Mouse (Mus musculus) CD4-positive, CD25-positive, alpha-beta regulatory T cell, adult 2 months (primary cell): Measurements from ENCODE around the gene Mkrn2os.
"Not testable (repeated sequence)": the region's sequence is repeated elsewhere in the genome, so short reads cannot be mapped to it uniquely, and the experiment has no call there.

Experiments
- DNase-seq: peaks from one replicate; pipeline ENCODE4 v3.0.0-alpha.2; 2012; ENCODE audit warnings: low read depth, low spot score

Mkrn2os gene

GRCm38 (mm10) chr6:115592458-115592857 is at the start of gene Mkrn2os:
Gene Mkrn2os, minus strand, starts transcription at chr6:115592576.
- no peak for DNase-seq

GRCm38 (mm10) chr6:115638188-115638587 is 45.8 kb upstream of the Mkrn2os start:
- not testable (repeated sequence) for DNase-seq

GRCm38 (mm10) chr6:115634015-115634414 is 41.6 kb upstream of the Mkrn2os start:
- DNase-seq: no peak

GRCm38 (mm10) chr6:115631056-115631795 is 38.9 kb upstream of the Mkrn2os start:
- no peak for DNase-seq

- DNase-seq: no peak
Measured at GRCm38 (mm10) chr6:115626121-115626520, 33.7 kb upstream of the Mkrn2os start.

- DNase-seq: no peak
Measured at GRCm38 (mm10) chr6:115620942-115621341, 28.6 kb upstream of the Mkrn2os start.

- no peak for DNase-seq
Measured at GRCm38 (mm10) chr6:115619818-115620217, 27.4 kb upstream of the Mkrn2os start.

- no peak for DNase-seq
Measured at GRCm38 (mm10) chr6:115615983-115616382, 23.6 kb upstream of the Mkrn2os start.

- no peak for DNase-seq
Measured at GRCm38 (mm10) chr6:115613793-115614192, 21.4 kb upstream of the Mkrn2os start.

- no peak for DNase-seq
Measured at GRCm38 (mm10) chr6:115610301-115610700, 17.9 kb upstream of the Mkrn2os start.

- DNase-seq: peak; percentile 66
Measured at GRCm38 (mm10) chr6:115609121-115609520, 16.7 kb upstream of the Mkrn2os start.

GRCm38 (mm10) chr6:115607429-115607828 is 15.1 kb upstream of the Mkrn2os start:
- no peak for DNase-seq

GRCm38 (mm10) chr6:115606461-115606860 is 14.1 kb upstream of the Mkrn2os start:
- no peak for DNase-seq

- DNase-seq: peak; percentile 92
Measured at GRCm38 (mm10) chr6:115601715-115602523, 9.5 kb upstream of the Mkrn2os start, which contains the start of gene Mkrn2. Gene Mkrn2, plus strand, starts transcription at chr6:115601902.

- DNase-seq: peak; percentile 49
Measured at GRCm38 (mm10) chr6:115601322-115601714, 8.9 kb upstream of the Mkrn2os start.

GRCm38 (mm10) chr6:115595667-115596066 is 3.3 kb upstream of the Mkrn2os start:
- no peak for DNase-seq

GRCm38 (mm10) chr6:115594463-115594862 is 2.1 kb upstream of the Mkrn2os start:
- peak; percentile 51 for DNase-seq

- no peak for DNase-seq
Measured at GRCm38 (mm10) chr6:115593252-115593651, 876 bp upstream of the Mkrn2os start.

- DNase-seq: no peak
Measured at GRCm38 (mm10) chr6:115591692-115592359, 550 bp downstream of the Mkrn2os start.

- no peak for DNase-seq
Measured at GRCm38 (mm10) chr6:115586321-115586720, 6.1 kb downstream of the Mkrn2os start.

- DNase-seq: no peak
Measured at GRCm38 (mm10) chr6:115584176-115584575, 8.2 kb downstream of the Mkrn2os start.
